Mouse (Mus musculus): ENCODE measurements at regions not wholly inside any gene's neighbourhood (a gene's known extent, or its start where the extent isn't known, plus 50 kb on each side); places are given as distances from the start of the nearest gene placed in this dataset.

- TF ChIP-seq CTCF (IDR thresholded peaks at IDR 0.05): no peak
- TF ChIP-seq POLR2A (IDR thresholded peaks at IDR 0.05; ENCODE audit: insufficient read depth, low read depth, low read length): no peak
Measured at GRCm38 (mm10) chr17:45961626-45962319, 70.4 kb downstream of the Vegfa start.
